Mouse (Mus musculus): ENCODE results near the gene Kxd1. TPM values are rescaled to one million over a fixed set of nuclear protein-coding genes. Genes with fewer than 3 reads are reported as not detected.

The Kxd1 gene
- total and polyA plus RNA-seq, 2 experiments = 36.7 to 72.3 TPM

DNA sequence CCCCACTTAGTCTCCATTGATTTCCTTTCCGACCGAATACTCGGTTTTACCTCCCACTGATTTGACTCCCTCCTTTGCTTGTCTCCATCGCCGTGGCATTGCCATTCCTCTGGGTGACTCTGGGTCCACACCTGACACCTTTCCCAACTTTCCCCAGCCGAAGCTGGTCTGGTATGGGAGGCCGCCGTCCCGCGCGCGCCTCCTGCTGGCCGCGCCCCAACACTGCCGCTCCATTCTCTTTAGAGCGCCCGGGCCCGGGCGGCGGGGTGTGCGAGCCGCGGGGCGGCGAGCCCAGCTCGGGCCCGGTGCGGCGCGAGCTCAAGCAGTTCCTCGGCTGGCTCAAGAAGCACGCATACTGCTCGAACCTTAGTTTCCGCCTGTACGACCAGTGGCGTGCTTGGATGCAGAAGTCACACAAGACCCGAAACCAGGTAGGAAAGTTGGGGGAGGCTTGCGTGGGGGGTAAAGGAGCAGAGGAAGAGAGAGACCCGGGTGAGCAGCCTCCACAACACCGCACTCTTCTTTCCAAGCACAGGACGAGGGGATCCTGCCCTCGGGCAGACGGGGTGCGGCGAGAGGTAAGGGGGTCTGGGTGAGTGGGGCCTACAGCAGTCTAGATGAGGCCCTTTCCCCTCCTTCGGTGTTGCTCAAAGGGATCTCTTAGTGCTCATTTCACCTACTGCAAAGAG, 24.6 kb downstream of the Kxd1 start:
- Histone ChIP-seq H3K27me3 (ENCODE audit: control insufficient read depth, insufficient read depth, low read length) (no peaks in the 10 kb centered on the region), H3K9ac (ENCODE audit: low read depth, low read length) (no peak overlapping the region), H3K27ac (replicated peaks; ENCODE audit: insufficient read depth, low read depth, low read length) (no peak overlapping the region), H3K36me3 (ENCODE audit: control insufficient read depth, insufficient read depth, low read length) (peaks cover 6% of the 10 kb centered on the region; the same call in 1 of the 2 replicates), H3K79me2 (ENCODE audit: control insufficient read depth, insufficient read depth, low read length) (no peaks in the 10 kb centered on the region), H3K4me1 (ENCODE audit: control insufficient read depth, insufficient read depth, low read length) (peaks cover 14% of the 10 kb centered on the region), H3K4me3 (ENCODE audit: insufficient read depth, low read depth, low read length) (no peak overlapping the region)
- WGBS = 20% methylated on average over 46 of the region's 46 CpGs
- no peak for DNase-seq (ENCODE audit: extremely low read depth, low read depth, low spot score)
- TF ChIP-seq POLR2A (IDR thresholded peaks at IDR 0.05; ENCODE audit: extremely low read depth, insufficient read depth, low read length) (no peak), CTCF (IDR thresholded peaks at IDR 0.05; ENCODE audit: low read depth, low read length) (peak; percentile 82)

DNA sequence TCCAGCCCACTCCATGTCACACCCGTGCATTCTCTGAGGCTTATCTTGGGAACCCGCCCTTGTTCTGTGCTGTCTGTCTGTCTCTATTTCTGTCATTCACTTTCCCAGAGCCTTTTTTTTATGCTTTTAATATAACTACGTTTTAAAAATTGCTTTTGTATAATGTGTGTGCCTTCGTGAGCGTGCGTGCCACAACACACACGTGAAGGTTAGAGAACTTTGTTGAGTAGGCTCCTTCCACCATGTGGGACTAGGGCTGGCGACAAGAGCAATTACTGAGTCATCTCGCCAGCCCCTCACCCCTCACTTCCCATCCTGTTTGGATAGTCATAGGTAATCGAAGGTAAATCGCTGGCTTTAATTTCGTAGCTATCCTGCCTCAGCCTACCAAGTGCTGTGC, 25.2 kb downstream of the Kxd1 start:
- DNase-seq (ENCODE audit: extremely low read depth, low read depth, low spot score) = no peak
- no peak for TF ChIP-seq POLR2A (IDR thresholded peaks at IDR 0.05; ENCODE audit: extremely low read depth, insufficient read depth, low read length)
- no peak for TF ChIP-seq CTCF (IDR thresholded peaks at IDR 0.05; ENCODE audit: low read depth, low read length)
- Histone ChIP-seq H3K27me3 (ENCODE audit: control insufficient read depth, insufficient read depth, low read length) (no peaks in the 10 kb centered on the region), H3K4me3 (ENCODE audit: insufficient read depth, low read depth, low read length) (no peak overlapping the region), H3K79me2 (ENCODE audit: control insufficient read depth, insufficient read depth, low read length) (no peaks in the 10 kb centered on the region), H3K4me1 (ENCODE audit: control insufficient read depth, insufficient read depth, low read length) (peaks cover 14% of the 10 kb centered on the region), H3K27ac (replicated peaks; ENCODE audit: insufficient read depth, low read depth, low read length) (no peak overlapping the region), H3K36me3 (ENCODE audit: control insufficient read depth, insufficient read depth, low read length) (peaks cover 1% of the 10 kb centered on the region; the same call in 1 of the 2 replicates), H3K9ac (ENCODE audit: low read depth, low read length) (no peak overlapping the region)
- 53% methylated on average over 12 of the region's 12 CpGs for WGBS

DNA sequence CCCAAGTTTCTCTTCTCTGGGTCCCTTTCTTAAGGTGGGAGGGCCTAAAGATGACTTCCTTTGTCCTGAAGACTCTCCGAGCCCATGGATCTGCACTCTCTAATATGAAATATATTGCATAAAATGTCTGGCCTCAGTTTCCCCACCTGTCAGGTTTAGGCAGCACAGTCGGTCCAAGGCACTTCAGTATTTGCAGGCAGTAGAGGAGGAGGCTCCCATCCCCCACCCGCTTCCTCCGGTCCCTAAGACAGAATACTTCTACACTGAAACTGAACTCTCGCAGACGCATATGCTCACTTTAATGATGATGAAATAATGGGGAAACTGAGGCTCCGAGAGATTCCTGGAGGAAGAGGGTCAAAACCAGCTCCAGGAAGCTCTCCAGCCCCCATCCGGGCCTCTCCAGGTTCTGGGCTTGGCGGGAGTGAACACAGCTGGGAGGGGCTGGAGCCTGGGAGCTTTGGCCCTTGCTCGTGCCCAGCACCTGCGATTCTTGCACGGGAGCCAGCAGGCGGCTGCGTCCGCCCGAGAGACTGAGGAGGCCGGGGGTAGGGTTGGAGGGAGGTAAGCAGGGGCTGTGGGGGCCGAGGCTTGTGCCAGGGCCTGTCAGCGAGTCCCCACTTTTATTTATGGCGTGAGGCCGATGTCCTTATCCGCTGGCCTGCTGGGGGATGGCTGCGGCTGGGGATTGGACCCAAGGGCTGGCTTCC, 25.8 kb downstream of the Kxd1 start:
- Histone ChIP-seq H3K4me1 (ENCODE audit: control insufficient read depth, insufficient read depth, low read length) (peaks cover 14% of the 10 kb centered on the region), H3K4me3 (ENCODE audit: insufficient read depth, low read depth, low read length) (no peak overlapping the region), H3K9ac (ENCODE audit: low read depth, low read length) (no peak overlapping the region), H3K79me2 (ENCODE audit: control insufficient read depth, insufficient read depth, low read length) (no peaks in the 10 kb centered on the region), H3K27me3 (ENCODE audit: control insufficient read depth, insufficient read depth, low read length) (no peaks in the 10 kb centered on the region), H3K36me3 (ENCODE audit: control insufficient read depth, insufficient read depth, low read length) (no peaks in the 10 kb centered on the region), H3K27ac (replicated peaks; ENCODE audit: insufficient read depth, low read depth, low read length) (no peak overlapping the region)
- DNase-seq (ENCODE audit: extremely low read depth, low read depth, low spot score) = no peak
- 35% methylated on average over 23 of the region's 23 CpGs for WGBS
- TF ChIP-seq CTCF (IDR thresholded peaks at IDR 0.05; ENCODE audit: low read depth, low read length) (no peak), POLR2A (IDR thresholded peaks at IDR 0.05; ENCODE audit: extremely low read depth, insufficient read depth, low read length) (no peak)

DNA sequence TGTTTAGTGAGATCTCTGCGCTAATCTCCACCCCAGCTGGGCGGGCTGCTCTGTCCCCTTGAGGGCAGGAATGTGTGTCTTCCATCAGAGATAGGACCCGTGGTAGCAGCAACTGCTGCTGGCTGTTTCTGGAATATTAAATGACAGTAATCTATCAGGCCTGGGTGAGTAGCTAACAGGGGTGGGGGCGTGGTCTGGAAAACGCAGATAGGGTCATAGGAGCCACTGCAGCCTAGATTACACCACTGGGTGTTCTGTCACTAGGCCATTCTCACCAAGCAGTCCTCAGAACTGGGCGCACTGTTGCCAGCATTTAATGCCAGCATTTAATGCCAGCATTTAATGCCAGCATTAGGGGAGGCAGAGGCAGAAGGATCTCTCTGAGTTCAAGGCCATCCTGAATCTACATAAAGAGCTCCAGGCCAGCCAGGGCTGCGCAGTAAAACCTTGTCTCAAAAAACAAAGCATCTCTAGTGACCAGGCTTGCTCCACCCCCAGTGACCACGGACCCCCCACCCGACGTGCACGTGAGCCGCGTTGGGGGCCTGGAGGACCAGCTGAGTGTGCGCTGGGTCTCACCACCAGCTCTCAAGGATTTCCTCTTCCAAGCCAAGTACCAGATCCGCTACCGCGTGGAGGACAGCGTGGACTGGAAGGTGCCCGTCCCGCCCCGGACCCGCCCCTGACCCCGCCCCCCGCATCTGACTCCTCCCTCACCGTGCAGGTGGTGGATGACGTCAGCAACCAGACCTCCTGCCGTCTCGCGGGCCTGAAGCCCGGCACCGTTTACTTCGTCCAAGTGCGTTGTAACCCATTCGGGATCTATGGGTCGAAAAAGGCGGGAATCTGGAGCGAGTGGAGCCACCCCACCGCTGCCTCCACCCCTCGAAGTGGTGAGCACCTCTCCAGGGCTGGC, 27.1 kb downstream of the Kxd1 start:
- no peak overlapping the region; the same call in 1 of the 2 replicates for H3K4me3 ChIP-seq (ENCODE audit: insufficient read depth, low read depth, low read length)
- H3K9ac ChIP-seq (ENCODE audit: low read depth, low read length) = no peak overlapping the region
- DNase-seq (ENCODE audit: extremely low read depth, low read depth, low spot score) = peak; percentile 30
- no peaks in the 10 kb centered on the region for H3K79me2 ChIP-seq (ENCODE audit: control insufficient read depth, insufficient read depth, low read length)
- peaks cover 9% of the 10 kb centered on the region for H3K4me1 ChIP-seq (ENCODE audit: control insufficient read depth, insufficient read depth, low read length)
- peaks cover 4% of the 10 kb centered on the region; the same call in 1 of the 2 replicates for H3K27me3 ChIP-seq (ENCODE audit: control insufficient read depth, insufficient read depth, low read length)
- TF ChIP-seq POLR2A (IDR thresholded peaks at IDR 0.05; ENCODE audit: extremely low read depth, insufficient read depth, low read length) (no peak), CTCF (IDR thresholded peaks at IDR 0.05; ENCODE audit: low read depth, low read length) (no peak)
- H3K27ac ChIP-seq (replicated peaks; ENCODE audit: insufficient read depth, low read depth, low read length) = no peak overlapping the region
- WGBS = 13% methylated on average over 39 of the region's 39 CpGs
- no peaks in the 10 kb centered on the region for H3K36me3 ChIP-seq (ENCODE audit: control insufficient read depth, insufficient read depth, low read length)

DNA sequence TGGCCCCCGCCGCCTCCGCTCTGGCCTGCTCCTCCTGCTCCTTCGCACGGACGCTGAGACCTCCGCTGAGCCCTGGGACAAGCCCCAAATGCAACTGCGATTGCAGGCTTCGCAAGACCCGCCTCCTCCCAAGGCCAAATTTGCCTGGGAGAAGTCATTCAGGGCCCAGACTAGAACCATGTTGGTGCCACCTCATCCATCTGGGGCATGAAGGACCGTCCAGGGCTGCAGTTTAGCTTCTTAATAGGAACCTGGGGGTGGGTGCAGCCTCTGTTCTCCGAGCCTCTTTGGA, 32.0 kb downstream of the Kxd1 start:
- Histone ChIP-seq H3K27me3 (ENCODE audit: control insufficient read depth, insufficient read depth, low read length) (peaks cover 24% of the 10 kb centered on the region), H3K9ac (ENCODE audit: low read depth, low read length) (no peak overlapping the region), H3K4me1 (ENCODE audit: control insufficient read depth, insufficient read depth, low read length) (peaks cover 2% of the 10 kb centered on the region; the same call in 1 of the 2 replicates), H3K36me3 (ENCODE audit: control insufficient read depth, insufficient read depth, low read length) (no peaks in the 10 kb centered on the region), H3K4me3 (ENCODE audit: insufficient read depth, low read depth, low read length) (no peak overlapping the region), H3K79me2 (ENCODE audit: control insufficient read depth, insufficient read depth, low read length) (no peaks in the 10 kb centered on the region), H3K27ac (replicated peaks; ENCODE audit: insufficient read depth, low read depth, low read length) (no peak overlapping the region)
- no peak for DNase-seq (ENCODE audit: extremely low read depth, low read depth, low spot score)
- TF ChIP-seq POLR2A (IDR thresholded peaks at IDR 0.05; ENCODE audit: extremely low read depth, insufficient read depth, low read length) (no peak), CTCF (IDR thresholded peaks at IDR 0.05; ENCODE audit: low read depth, low read length) (no peak)
- 32% methylated on average over 10 of the region's 12 CpGs for WGBS
